Comparison of ENCODE assay signal across 14 mouse cellular contexts in genomic region chr17:4390012-4390411, GRCm38 (mm10).
"Had no signal": no experiment of that assay in that cellular context is flagged by ENCODE, and none has a peak within 500 bp of the region (broad histone marks: within the 10 kb centered on the region; RNA-seq: fewer than 3 reads in every experiment).

No protein-coding gene starts in this region.

- DNase-seq: liver, postnatal 0 days; lung, adult 2 months; lung, postnatal 4 days; retina, postnatal 1 day; right cerebral cortex, adult 18-20 months; right cerebral cortex, postnatal 25 days; right cerebral cortex, postnatal 4 days; spleen, adult 18-20 months; thymus, adult 18-20 months; thymus, postnatal 14 days; thymus, postnatal 36 days had no signal

- ATAC-seq: liver, postnatal 0 days; lung, postnatal 0 days; midbrain, embryonic 13.5 days; midbrain, embryonic 15.5 days had no signal
